Mouse (Mus musculus) C2C12 (cell line): ENCODE results near the gene Pten. TPM values are rescaled to one million over a fixed set of nuclear protein-coding genes. Genes with fewer than 3 reads are reported as not detected.

Experiments
- H3K27me3 ChIP-seq: one replicate; pipeline ENCODE4 v1.6.1; 2011; ENCODE audit not compliant: control insufficient read depth, insufficient read depth, insufficient read length
- H3K36me3 ChIP-seq: one replicate; pipeline ENCODE4 v1.6.1; 2011; ENCODE audit not compliant: control insufficient read depth, insufficient read depth
- H3K4me3 ChIP-seq: one replicate; pipeline ENCODE4 v1.5.1; 2011; ENCODE audit warnings: mild to moderate bottlenecking, control low read depth; ENCODE audit not compliant: poor library complexity, insufficient read depth, severe bottlenecking
- H3K79me2 ChIP-seq: one replicate; pipeline ENCODE4 v1.6.1; 2011; ENCODE audit not compliant: control insufficient read depth, insufficient read depth
- H3K79me3 ChIP-seq: one replicate; pipeline ENCODE4 v1.6.1; 2011; ENCODE audit warnings: low read depth, control low read depth
- H3ac ChIP-seq: one replicate; pipeline ENCODE3; 2011; ENCODE audit warnings: low read depth; ENCODE audit not compliant: control insufficient read depth, insufficient read length
- CEBPB ChIP-seq: IDR thresholded peaks from one replicate; pipeline ENCODE4 v1.6.1; 2011; ENCODE audit warnings: low read depth, mild to moderate bottlenecking, control low read depth, moderate library complexity
- CTCF ChIP-seq: IDR thresholded peaks from one replicate; pipeline ENCODE4 v1.5.1; 2011; ENCODE audit not compliant: control insufficient read depth, insufficient read depth, insufficient read length
- FOSL1 ChIP-seq: IDR thresholded peaks from one replicate; pipeline ENCODE4 v1.8.0; 2011; ENCODE audit warnings: mild to moderate bottlenecking, low read length; ENCODE audit not compliant: poor library complexity, insufficient read depth, severe bottlenecking
- MAX ChIP-seq: IDR thresholded peaks from one replicate; pipeline ENCODE4 v1.6.1; 2011; ENCODE audit warnings: mild to moderate bottlenecking, control low read depth
- MYOD1 ChIP-seq: IDR thresholded peaks from one replicate; pipeline ENCODE4 v1.6.1; 2011; ENCODE audit warnings: low read depth; ENCODE audit not compliant: control insufficient read depth, insufficient read length
- MYOG ChIP-seq: IDR thresholded peaks from one replicate; pipeline ENCODE4 v1.6.1; 2011; ENCODE audit not compliant: control insufficient read depth, insufficient read length; ENCODE audit errors: extremely low read depth
- USF1 ChIP-seq: IDR thresholded peaks from one replicate; pipeline ENCODE4 v1.6.1; 2011; ENCODE audit warnings: low read depth, mild to moderate bottlenecking, control low read depth, moderate library complexity
- polyA plus RNA-seq: library from polyadenylated mRNA; unstranded; fragments of >200 nt; fragmentation: generic; extraction: Trizol; gene quantifications from one replicate; pipeline ENCODE4 v1.2.1, GENCODE M21; 2012; ENCODE audit warnings: missing spikeins

Pten gene
- polyA plus RNA-seq, 1 experiment = 9.6 TPM

DNA sequence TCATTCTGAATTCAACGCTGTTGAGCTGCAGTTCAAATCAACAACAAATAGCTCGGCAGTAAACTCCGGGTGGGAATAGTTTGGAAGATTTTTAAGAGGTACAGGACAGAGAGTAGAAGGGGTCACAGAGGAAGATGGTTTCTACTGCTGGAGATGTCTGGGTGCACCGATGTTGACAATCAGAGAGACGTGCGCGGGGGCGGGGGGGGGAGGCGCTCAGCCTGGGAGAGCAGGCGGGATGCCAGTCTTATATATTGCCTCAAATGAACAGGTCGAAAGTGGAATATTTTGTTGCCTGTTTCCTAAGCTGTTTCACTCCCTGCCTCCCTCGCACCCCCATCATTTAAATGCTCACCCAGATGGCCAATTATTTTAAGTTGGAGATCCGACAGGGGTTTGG lies 109.5 kb downstream of the Pten start:
- no peaks in the 10 kb centered on the region for H3K79me2 ChIP-seq
- H3K4me3 ChIP-seq = no peak overlapping the region
- TF ChIP-seq MYOG (no peak), CEBPB (no peak), FOSL1 (no peak), MYOD1 (no peak), CTCF (no peak), USF1 (no peak), MAX (no peak)
- no peak overlapping the region for H3ac ChIP-seq
- no peaks in the 10 kb centered on the region for H3K79me3 ChIP-seq
- H3K36me3 ChIP-seq = no peaks in the 10 kb centered on the region
- H3K27me3 ChIP-seq = no peaks in the 10 kb centered on the region

DNA sequence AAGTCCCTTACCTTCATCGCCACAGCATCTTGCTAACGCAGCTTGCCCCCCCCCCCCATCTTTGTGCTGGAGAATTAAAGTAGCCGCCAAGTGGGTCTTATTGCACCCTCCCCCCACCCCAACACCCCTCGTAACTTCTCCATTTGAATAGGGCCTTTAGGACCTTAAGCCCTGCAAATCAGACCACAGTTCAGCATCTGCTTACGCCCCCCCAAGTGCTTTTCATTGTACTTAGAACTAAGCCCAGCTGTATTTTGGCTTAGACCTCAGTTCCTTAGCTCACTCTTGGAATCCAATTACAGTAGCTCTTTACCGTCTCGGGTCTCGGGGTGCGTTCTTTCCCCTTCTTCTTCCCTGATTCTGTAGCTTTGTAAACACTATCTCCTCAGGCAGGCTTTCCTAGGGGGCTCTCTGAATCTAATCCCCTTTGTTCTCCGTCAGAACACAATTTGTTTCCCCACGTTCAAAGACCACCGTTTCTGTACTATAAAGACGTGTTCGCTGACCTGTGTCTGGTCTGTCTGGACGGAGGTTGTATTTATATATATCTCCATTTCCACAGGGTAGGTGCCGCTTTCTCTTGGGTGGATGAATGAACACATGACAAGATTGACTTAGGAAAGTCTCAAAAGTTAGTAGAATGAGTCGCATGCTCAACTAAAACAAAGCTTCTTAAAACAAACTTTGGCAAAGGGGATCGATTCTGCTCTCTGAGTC lies 110.0 kb downstream of the Pten start:
- Histone ChIP-seq H3K4me3 (no peak overlapping the region), H3K79me3 (no peaks in the 10 kb centered on the region), H3K27me3 (no peaks in the 10 kb centered on the region), H3K36me3 (no peaks in the 10 kb centered on the region), H3K79me2 (no peaks in the 10 kb centered on the region), H3ac (no peak overlapping the region)
- TF ChIP-seq MYOG = no peak
- TF ChIP-seq FOSL1 = no peak
- TF ChIP-seq CEBPB = no peak
- TF ChIP-seq USF1 = no peak
- TF ChIP-seq MYOD1 = no peak
- no peak for TF ChIP-seq CTCF
- no peak for TF ChIP-seq MAX

DNA sequence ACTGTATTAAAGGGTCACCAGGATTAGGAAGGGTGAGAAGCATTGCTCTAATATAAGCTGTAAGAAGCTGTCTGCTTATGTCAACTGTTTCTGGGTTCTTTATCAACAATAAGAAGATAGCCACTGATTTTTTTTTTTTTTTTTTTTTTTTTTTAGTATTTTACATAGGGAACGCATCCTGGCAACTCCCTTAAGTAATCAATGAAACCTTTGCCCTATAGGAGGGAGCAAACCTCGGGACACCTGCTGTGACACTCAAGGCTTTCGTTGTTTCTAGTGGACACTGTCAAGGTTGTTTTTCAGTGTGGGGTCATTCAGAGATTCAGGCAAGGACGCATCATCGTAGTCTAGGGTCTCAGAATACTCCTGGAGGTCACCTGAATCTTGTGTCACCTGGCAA lies 111.3 kb downstream of the Pten start:
- Histone ChIP-seq H3K27me3 (no peaks in the 10 kb centered on the region), H3K4me3 (no peak overlapping the region), H3K79me2 (no peaks in the 10 kb centered on the region), H3K79me3 (no peaks in the 10 kb centered on the region), H3ac (no peak overlapping the region), H3K36me3 (no peaks in the 10 kb centered on the region)
- no peak for TF ChIP-seq CEBPB
- no peak for TF ChIP-seq USF1
- no peak for TF ChIP-seq FOSL1
- TF ChIP-seq CTCF = no peak

DNA sequence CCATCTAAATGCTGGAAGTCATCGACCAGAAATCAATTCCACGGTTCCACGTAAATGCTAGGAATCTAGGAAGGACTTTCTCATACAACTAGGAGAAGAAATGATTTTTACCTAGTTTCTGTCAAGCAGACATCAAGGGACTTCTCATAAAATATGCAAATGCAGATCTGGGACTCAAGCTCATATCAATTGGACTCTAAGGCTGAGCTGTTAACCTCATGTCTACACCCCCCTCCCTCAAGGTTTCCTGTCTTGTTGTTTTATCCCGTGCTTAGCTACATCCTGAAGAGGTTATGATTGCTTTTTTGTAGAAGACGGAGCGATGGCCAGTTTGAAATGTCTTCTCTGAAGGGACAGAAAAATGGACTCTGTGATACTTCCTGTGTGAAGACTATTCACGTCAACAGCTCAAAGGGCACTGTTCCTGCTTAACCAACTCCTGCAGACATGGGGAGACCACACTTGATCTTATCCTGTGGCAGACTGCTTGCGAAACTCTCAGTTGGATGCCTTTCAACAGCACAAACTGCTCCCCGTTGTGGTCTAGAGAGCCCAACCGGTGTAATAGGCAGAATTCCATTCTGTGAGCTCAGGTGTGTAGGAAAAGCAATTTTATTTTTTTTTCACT lies 111.9 kb downstream of the Pten start:
- Histone ChIP-seq H3K79me3 (no peaks in the 10 kb centered on the region), H3K79me2 (no peaks in the 10 kb centered on the region)
- TF ChIP-seq CEBPB (peak; percentile 17), MAX (no peak)

DNA sequence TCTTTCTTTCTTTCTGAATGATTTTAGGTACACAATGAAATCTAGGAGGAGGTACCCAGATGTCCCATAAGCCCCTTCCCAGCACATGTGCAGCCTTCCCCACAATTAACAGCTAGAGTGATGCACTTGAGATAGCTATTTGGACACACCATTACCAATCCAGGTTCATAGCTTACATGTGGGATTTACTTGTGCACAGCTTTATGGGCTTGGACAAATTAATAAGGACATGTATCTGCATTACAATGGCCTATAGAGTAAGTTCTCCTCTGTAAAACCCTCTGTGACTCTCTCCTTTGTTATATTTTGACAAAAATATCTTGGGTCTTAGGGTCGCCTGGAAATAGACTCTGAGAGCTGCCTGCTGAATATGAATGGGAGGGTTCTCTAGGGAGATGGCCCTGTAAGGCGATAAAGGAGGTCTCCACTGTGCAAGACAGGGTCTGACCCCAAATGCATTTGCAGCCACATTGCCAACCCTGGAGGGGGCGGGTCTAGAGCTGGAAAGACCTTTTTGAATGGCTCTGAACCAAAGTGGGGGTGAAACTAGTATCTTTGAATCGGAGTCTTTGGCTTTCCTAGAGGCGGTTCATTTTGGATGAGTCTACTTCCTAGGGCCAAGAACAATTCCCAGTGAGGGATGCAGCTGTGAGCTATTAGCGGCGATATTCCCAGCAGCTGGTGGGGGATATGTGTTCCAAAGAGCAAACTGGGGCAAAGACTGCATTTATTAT lies 116.8 kb downstream of the Pten start:
- Histone ChIP-seq H3ac (no peak overlapping the region), H3K79me2 (no peaks in the 10 kb centered on the region), H3K27me3 (no peaks in the 10 kb centered on the region), H3K4me3 (no peak overlapping the region), H3K36me3 (no peaks in the 10 kb centered on the region), H3K79me3 (no peaks in the 10 kb centered on the region)
- TF ChIP-seq CTCF = no peak
- TF ChIP-seq CEBPB = no peak
- no peak for TF ChIP-seq MYOG
- no peak for TF ChIP-seq USF1
- TF ChIP-seq FOSL1 = no peak
- TF ChIP-seq MYOD1 = no peak
- no peak for TF ChIP-seq MAX

More for the DNA sequence above, 111.9 kb downstream of the Pten start:
- H3ac ChIP-seq = no peak overlapping the region
- no peaks in the 10 kb centered on the region for H3K36me3 ChIP-seq
- H3K27me3 ChIP-seq = no peaks in the 10 kb centered on the region
- no peak overlapping the region for H3K4me3 ChIP-seq

Other genes with a start within 250 kb of the Pten start
- gene Papss2, start 161.7 kb upstream of the Pten start, polyA plus RNA-seq = 0.29 TPM
- gene Atad1, start 17.7 kb upstream of the Pten start, polyA plus RNA-seq = 10.4 TPM